Mouse (Mus musculus): ENCODE measurements around the gene Igsf11. TPM values are rescaled to one million over a fixed set of nuclear protein-coding genes. Genes with fewer than 3 reads are reported as not detected.

Igsf11 gene
- total RNA-seq, 1 experiment = 5.0 TPM

GRCm38 (mm10) chr16:38873231-38873630 is 19.2 kb upstream of the Igsf11 start:
- in situ Hi-C loops (cut with MboI; ENCODE audit: low sequenced_read_pairs in 2 of 2, unreplicated experiment in 2 of 2) = no loop called here
- no peak overlapping the region for H3K27ac ChIP-seq (ENCODE audit: insufficient read depth, low read depth, low read length, poor library complexity, severe bottlenecking)
- no peak overlapping the region for H3K4me3 ChIP-seq (ENCODE audit: insufficient read depth in 1 of 2, low read depth in 1 of 2, low read length in 2 of 2, poor library complexity in 1 of 2, severe bottlenecking in 1 of 2)
- H3K4me1 ChIP-seq (ENCODE audit: control insufficient read depth in 2 of 2, insufficient read depth in 2 of 2, low read length in 2 of 2, poor library complexity in 1 of 2) = no peaks in the 10 kb centered on the region
- no peak for DNase-seq (ENCODE audit: low read depth, low spot score)
- no peaks in the 10 kb centered on the region for H3K9me3 ChIP-seq (ENCODE audit: control insufficient read depth, insufficient read depth, low read depth, low read length)
- no peak overlapping the region for H3K9ac ChIP-seq (ENCODE audit: insufficient read depth, low read depth, low read length, poor library complexity, severe bottlenecking)
- H3K36me3 ChIP-seq (ENCODE audit: control insufficient read depth, insufficient read depth, low read length, poor library complexity, severe bottlenecking) = no peaks in the 10 kb centered on the region
- TF ChIP-seq CHD2 (IDR thresholded peaks at IDR 0.05; ENCODE audit: low read depth, low read length) (no peak), ZC3H11A (IDR thresholded peaks at IDR 0.05; ENCODE audit: borderline replicate concordance, low read depth, low read length) (no peak)

- Histone ChIP-seq H3K9ac (ENCODE audit: insufficient read depth, low read depth, low read length, poor library complexity, severe bottlenecking) (no peak overlapping the region), H3K27ac (ENCODE audit: insufficient read depth, low read depth, low read length, poor library complexity, severe bottlenecking) (no peak overlapping the region), H3K4me1 (ENCODE audit: control insufficient read depth in 2 of 2, insufficient read depth in 2 of 2, low read length in 2 of 2, poor library complexity in 1 of 2) (no peaks in the 10 kb centered on the region), H3K36me3 (ENCODE audit: control insufficient read depth, insufficient read depth, low read length, poor library complexity, severe bottlenecking) (no peaks in the 10 kb centered on the region), H3K9me3 (ENCODE audit: control insufficient read depth, insufficient read depth, low read depth, low read length) (no peaks in the 10 kb centered on the region), H3K4me3 (ENCODE audit: insufficient read depth in 1 of 2, low read depth in 1 of 2, low read length in 2 of 2, poor library complexity in 1 of 2, severe bottlenecking in 1 of 2) (no peak overlapping the region)
- in situ Hi-C loops (cut with MboI; ENCODE audit: low sequenced_read_pairs in 2 of 2, unreplicated experiment in 2 of 2) = no loop called here
- DNase-seq (ENCODE audit: low read depth, low spot score) = no peak
- no peak for TF ChIP-seq MAFK (IDR thresholded peaks at IDR 0.05; ENCODE audit: insufficient read depth, low read depth, low read length)
- no peak for TF ChIP-seq ZNF384 (IDR thresholded peaks at IDR 0.05; ENCODE audit: low read depth, low read length)
- TF ChIP-seq HCFC1 (IDR thresholded peaks at IDR 0.05; ENCODE audit: borderline replicate concordance, insufficient read depth, low read length) = no peak
- no peak for TF ChIP-seq CHD2 (IDR thresholded peaks at IDR 0.05; ENCODE audit: low read depth, low read length)
- TF ChIP-seq ZC3H11A (IDR thresholded peaks at IDR 0.05; ENCODE audit: borderline replicate concordance, low read depth, low read length) = no peak
Measured at GRCm38 (mm10) chr16:38874481-38874880, 18.0 kb upstream of the Igsf11 start.

- Histone ChIP-seq H3K4me1 (ENCODE audit: control insufficient read depth in 2 of 2, insufficient read depth in 2 of 2, low read length in 2 of 2, poor library complexity in 1 of 2) (no peaks in the 10 kb centered on the region; a peak in 2 of 4 replicates), H3K9ac (ENCODE audit: insufficient read depth, low read depth, low read length, poor library complexity, severe bottlenecking) (no peak overlapping the region), H3K27ac (ENCODE audit: insufficient read depth, low read depth, low read length, poor library complexity, severe bottlenecking) (no peak overlapping the region), H3K36me3 (ENCODE audit: control insufficient read depth, insufficient read depth, low read length, poor library complexity, severe bottlenecking) (no peaks in the 10 kb centered on the region), H3K4me3 (ENCODE audit: insufficient read depth in 1 of 2, low read depth in 1 of 2, low read length in 2 of 2, poor library complexity in 1 of 2, severe bottlenecking in 1 of 2) (no peak overlapping the region), H3K9me3 (ENCODE audit: control insufficient read depth, insufficient read depth, low read depth, low read length) (no peaks in the 10 kb centered on the region)
- TF ChIP-seq CHD2 (IDR thresholded peaks at IDR 0.05; ENCODE audit: low read depth, low read length) = no peak
- TF ChIP-seq ZNF384 (IDR thresholded peaks at IDR 0.05; ENCODE audit: low read depth, low read length) = no peak
- TF ChIP-seq MAFK (IDR thresholded peaks at IDR 0.05; ENCODE audit: insufficient read depth, low read depth, low read length) = no peak
- TF ChIP-seq ZC3H11A (IDR thresholded peaks at IDR 0.05; ENCODE audit: borderline replicate concordance, low read depth, low read length) = no peak
- no peak for TF ChIP-seq HCFC1 (IDR thresholded peaks at IDR 0.05; ENCODE audit: borderline replicate concordance, insufficient read depth, low read length)
- in situ Hi-C loops (cut with MboI; ENCODE audit: low sequenced_read_pairs in 2 of 2, unreplicated experiment in 2 of 2) = no loop called here
- no peak for DNase-seq (ENCODE audit: low read depth, low spot score)
Measured at GRCm38 (mm10) chr16:38898816-38899425, 6.5 kb downstream of the Igsf11 start.

GRCm38 (mm10) chr16:38900024-38900423 is 7.6 kb downstream of the Igsf11 start:
- no peaks in the 10 kb centered on the region for H3K36me3 ChIP-seq (ENCODE audit: control insufficient read depth, insufficient read depth, low read length, poor library complexity, severe bottlenecking)
- H3K9ac ChIP-seq (ENCODE audit: insufficient read depth, low read depth, low read length, poor library complexity, severe bottlenecking) = no peak overlapping the region
- H3K27ac ChIP-seq (ENCODE audit: insufficient read depth, low read depth, low read length, poor library complexity, severe bottlenecking) = no peak overlapping the region
- H3K4me1 ChIP-seq (ENCODE audit: control insufficient read depth in 2 of 2, insufficient read depth in 2 of 2, low read length in 2 of 2, poor library complexity in 1 of 2) = no peaks in the 10 kb centered on the region; a peak in 2 of 4 replicates
- TF ChIP-seq MAFK (IDR thresholded peaks at IDR 0.05; ENCODE audit: insufficient read depth, low read depth, low read length) (no peak), HCFC1 (IDR thresholded peaks at IDR 0.05; ENCODE audit: borderline replicate concordance, insufficient read depth, low read length) (no peak), ZNF384 (IDR thresholded peaks at IDR 0.05; ENCODE audit: low read depth, low read length) (no peak), CHD2 (IDR thresholded peaks at IDR 0.05; ENCODE audit: low read depth, low read length) (no peak), ZC3H11A (IDR thresholded peaks at IDR 0.05; ENCODE audit: borderline replicate concordance, low read depth, low read length) (no peak)
- H3K4me3 ChIP-seq (ENCODE audit: insufficient read depth in 1 of 2, low read depth in 1 of 2, low read length in 2 of 2, poor library complexity in 1 of 2, severe bottlenecking in 1 of 2) = no peak overlapping the region
- in situ Hi-C loops (cut with MboI; ENCODE audit: low sequenced_read_pairs in 2 of 2, unreplicated experiment in 2 of 2) = no loop called here
- DNase-seq (ENCODE audit: low read depth, low spot score) = no peak
- no peaks in the 10 kb centered on the region for H3K9me3 ChIP-seq (ENCODE audit: control insufficient read depth, insufficient read depth, low read depth, low read length)
